Mouse (Mus musculus): ENCODE results near the gene Syne2.

The Syne2 gene

DNA sequence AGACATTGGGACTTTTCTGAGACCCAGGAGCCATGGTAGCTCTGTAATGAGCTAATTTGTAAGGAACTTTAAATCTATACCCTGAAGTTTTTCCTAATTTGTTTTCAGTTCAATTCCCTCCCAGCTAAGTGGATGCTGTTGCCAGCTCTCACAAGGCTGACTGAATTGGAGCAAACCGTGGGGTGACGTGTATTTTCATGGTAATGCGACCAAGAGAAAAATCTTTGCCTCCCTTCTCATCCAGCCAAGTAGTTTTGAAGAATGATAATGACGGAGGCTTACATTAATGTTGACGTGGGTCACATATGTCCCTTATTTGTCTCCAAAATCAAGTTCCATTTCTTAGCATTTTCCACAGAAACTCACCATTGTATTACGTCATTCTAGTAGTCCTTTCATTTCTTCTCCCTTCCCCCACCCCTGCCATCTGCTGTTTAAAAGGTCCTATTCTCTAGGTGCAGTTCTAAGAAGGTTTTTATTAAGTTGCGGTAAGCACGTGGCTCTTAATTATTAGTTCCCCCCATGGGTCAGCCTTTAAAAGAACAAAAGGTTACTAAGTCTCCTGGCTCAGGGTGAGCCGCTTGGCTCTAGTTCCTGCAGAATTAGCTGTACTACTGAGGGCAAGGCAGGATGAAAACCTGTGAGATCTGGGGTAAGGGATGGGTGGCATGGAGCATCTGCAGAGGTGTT is 55.8 kb downstream of the Syne2 start:
- peak; percentile 39 for DNase-seq

DNA sequence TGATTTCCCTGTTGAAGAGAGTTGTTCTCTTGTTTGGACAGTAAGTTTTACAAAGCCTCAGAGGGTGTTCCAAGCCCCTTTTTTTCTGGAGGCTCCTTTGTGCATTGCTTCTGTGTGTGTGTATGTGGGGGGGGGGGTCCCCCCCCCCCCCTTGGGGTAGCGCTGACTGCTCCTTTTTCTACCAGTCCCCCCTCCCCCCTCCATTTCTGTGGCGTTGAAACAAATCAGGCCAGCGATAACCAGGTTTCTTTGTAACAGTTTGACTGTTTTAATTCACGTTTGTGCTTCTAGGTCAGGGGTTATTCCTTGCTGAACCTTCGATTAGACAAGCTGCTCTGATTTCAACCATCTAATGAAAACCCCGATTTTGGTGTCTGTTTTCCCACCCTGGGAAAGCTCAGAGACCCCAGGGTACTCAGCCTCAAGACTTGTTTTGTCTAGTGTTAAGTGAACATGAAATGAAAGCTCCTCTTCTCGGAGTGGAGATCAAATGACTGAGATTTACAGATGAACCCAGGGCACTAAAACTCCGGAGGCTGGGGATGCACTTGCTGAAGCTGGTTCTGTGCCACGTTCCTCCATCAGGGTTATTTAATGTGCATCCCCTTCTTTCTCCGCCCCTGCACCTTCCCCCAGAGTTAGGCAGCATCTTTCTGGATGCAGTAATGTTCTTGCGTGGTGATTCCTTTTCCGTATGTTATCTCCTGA is 56.5 kb downstream of the Syne2 start:
- DNase-seq, result no peak

DNA sequence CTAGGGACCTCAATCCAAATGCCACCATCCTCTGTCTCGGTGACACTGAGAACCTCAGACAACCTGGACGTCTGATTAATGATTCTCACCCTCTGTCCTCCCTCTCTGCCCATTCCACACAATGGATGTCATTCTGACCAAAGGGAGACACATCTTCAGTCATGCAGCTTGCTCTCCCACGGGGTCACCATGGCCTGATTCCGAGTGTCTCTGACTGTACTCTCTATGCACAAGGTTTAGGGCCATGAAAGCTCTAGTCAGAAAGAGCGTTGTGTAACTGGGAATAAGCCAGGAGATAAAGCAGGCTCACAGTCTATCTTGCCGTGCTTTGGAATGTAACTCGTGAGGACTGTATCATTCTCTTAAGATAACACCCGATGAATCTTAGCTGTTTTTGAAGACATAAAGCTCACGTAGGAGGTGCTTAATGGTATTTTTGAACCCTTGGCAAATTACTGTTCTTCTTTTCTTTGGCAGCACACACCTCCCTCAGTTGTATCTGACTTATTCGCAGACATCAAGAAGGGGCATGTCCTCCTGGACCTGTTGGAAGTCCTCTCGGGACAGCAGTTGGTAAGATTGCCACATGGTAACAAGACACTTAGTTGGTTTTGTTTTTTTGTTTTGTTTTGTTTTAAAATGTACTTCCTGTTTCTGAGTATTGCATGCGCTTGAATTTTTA is 61.8 kb downstream of the Syne2 start:
- no peak for DNase-seq

DNA sequence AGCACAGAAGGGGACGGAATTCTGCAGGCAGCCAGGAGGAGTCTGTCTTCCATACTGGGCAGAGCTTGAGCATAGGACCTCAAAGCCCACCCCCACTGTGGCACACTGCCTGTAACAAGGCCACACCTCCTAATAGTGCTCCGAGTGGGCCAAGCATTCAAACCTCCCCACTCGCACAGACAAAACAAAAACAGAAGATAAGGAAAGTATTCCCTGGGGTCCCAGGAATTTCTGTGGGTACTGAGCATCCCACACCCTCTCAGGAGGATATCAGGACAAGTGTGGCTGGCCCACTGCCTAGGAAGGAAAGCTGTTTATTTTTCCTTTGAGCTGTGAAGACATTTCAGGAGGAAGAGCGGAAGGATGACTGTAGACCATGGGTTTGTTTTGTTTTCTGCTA is 63.6 kb downstream of the Syne2 start:
- DNase-seq, result no peak

DNA sequence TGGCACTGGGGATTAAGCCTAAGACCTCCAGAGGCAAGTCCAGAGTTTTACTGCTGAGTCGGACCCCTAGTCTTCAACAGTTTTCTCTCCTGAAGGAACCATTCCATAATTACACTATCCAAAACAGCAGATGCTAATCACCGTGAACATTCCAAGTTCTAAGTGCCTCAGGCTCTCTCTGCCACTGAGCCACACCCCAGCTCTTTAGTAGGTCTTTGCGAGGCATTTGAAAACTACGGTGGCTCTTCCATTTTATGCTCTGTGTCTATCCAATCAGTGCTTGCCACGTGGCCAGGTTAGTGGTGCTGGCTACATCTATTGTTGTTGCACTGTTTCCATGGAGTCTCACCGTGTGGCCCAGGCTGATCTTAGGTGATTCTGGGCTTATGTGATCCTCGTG is 68.2 kb downstream of the Syne2 start:
- DNase-seq, result no peak

DNA sequence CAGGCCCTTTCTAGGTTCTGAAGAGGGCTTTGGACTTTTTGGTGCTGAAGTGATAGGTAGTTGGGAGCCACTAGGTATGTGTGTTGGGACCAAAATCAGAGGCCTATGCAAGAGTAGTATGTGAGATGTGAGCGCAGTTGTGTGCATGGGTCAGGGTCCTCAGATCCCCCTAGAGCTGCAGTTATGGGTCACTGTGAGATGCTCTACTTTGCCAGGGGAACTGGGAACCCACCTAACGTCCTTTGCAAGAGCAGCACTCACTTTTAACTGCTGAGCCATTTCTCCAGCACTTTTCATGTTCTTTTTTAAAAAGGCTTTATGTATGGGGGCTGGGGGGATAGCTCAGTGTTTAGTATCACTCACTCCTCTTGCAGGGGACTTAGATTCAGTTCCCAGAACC is 69.0 kb downstream of the Syne2 start:
- no peak for DNase-seq

DNA sequence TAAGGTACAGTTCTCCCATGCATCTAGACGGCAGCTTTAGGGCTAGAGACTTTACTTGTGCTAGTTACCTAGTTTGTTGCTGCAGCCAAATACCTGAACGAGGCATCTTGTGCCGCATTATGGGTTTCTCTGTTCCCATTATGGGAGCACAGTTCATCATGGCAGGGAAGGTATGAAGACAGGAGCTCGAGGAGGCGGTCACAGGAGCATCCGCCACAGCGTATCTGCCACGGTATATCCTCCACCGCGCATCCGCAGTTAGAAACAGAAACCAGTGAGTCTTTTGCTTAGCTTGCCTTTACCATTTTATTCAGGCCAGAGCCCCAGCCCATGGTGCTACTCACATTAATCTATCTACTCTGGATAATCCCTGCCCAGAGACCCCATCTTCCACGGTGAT is 70.8 kb downstream of the Syne2 start:
- no peak for DNase-seq

DNA sequence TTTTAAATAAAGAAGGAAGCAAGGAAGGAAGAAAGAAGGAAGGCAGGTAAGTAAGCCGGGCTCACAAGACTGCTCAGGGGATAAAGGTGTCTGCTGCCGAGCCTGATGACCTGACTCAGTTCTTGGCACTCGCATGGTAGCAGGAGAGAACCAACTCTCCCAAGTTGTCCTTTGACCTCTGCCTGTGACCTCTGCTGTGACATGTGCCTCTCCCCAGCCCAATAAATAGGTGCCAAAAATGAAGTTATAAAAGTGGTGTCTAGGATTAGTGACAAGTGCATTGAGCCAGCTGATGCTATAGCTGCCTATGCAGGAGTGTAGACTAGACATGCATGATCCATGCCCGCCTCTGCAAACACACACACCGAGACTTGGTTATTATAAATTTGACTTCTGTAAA is 73.3 kb downstream of the Syne2 start:
- no peak for DNase-seq

DNA sequence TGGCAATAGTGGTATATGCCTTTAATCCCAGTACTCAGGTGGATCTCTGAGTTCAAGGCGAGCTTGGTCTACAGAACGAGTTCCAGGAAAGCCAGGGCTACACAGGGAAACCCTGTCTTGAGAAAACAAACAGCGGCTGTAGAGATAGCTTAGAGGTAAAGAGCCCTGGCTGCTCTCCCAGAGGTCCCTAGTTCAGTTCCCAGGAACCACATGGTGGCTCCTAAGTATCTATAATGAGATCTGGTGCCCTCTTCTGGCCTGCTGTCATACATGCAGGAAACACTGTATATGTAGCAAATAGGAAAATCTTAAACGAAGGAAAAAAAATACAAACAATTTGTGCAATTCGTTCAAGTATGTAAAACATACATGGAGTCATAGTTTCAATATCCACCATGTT is 75.5 kb downstream of the Syne2 start:
- DNase-seq, result no peak

DNA sequence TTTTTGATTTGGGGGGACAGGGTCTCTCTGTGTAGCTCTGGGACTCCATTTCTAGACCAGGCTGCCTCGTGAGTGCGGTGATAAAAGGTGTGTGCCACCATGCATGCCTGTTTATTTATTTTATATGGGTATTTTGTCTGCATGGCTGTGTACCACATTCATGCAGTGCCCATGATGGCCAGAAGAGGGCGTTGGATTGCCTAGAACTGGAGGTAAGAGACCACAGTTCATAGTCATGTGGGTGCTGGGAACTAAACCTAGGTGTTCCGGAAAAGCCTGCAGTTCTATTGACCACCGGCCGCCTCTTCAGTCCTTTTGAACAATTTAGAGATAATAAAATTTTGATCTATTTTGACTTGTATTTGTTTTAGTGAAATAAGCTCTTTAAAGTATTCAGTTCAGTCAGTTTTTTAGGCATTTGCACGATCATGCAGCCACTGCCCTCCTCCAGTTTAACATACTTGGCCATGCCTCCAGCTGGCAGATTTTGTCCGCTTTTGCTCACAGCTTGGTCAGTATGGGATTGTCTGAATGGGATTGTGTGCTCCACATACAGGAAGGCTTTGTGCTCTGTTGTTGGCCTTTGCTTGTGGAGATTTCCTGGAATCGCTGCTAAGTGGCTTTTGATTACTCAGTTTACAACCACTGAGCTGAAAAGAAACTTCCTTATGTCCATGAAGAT is 76.5 kb downstream of the Syne2 start:
- no peak for DNase-seq

DNA sequence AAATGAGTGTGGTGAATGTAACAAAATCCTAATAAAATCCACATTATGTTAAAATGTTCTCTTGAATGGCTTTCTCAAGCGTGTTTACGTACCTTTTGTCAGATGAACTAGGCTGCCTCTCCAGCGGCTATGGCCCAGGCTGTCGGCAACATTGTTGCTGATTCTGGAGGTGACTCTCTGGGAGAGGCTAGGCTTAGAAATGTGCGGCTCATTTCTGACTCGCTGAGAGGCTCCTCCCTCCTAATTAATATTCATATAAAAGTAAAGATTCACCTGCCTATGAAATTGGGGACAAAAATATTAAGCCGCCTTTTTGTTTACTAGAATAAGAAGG is 77.0 kb downstream of the Syne2 start:
- no peak for DNase-seq

DNA sequence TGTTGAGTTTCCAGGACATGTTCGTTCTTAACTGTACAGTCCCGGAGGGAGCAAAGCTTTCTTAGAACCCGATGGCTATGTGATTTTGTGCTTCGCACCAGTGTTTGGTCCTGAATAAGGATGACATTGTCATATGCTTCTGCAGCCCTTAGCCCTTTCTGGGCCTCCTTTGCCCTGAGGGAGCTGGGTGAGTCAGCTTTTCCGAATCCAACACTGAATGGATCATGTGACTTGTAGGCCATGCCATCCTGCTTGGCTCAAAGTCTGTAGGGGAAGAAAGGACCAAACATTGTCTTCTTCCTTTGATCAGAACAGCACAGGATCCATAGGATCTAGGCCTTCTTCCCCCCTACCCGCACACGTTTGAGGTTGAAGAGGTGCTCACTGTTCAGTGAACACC is 79.9 kb downstream of the Syne2 start:
- no peak for DNase-seq

DNA sequence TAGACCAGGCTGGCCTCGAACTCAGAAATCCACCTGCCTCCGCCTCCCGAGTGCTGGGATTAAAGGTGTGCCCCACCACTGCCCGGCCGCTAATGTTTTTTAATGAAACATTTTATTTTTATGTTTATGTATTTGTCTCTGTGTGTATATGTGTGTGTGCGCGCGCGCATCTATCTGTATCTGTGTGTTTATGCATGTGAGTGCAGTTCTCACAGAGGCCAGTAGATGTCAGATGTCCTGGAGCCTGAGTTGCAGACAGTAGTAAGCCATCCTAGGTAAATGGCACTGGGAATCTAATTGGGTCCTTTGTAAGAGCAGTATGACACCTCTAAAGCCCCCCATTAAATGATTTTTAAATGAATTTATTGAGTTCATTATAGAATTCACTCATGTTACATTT is 83.8 kb downstream of the Syne2 start:
- DNase-seq, result no peak

DNA sequence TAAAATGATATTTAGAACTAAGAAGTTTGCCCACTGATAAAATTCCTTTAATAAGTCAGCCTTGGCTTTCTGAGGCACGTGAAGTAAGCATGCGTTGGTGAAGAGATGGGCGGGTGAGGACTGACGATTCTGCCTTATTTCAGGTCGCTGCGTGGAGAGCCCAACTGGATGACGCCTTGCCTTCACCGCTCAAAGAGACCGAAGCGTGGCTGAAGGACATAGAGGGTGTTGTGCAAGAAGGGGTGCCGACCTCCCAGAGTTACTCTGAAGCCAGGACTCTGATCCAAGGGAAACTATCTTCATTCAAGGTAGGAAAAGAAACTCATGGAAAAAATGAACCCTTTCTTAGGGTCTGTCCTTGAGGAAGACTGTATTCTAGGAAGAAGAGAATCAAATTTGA is 86.1 kb downstream of the Syne2 start:
- DNase-seq, result no peak

DNA sequence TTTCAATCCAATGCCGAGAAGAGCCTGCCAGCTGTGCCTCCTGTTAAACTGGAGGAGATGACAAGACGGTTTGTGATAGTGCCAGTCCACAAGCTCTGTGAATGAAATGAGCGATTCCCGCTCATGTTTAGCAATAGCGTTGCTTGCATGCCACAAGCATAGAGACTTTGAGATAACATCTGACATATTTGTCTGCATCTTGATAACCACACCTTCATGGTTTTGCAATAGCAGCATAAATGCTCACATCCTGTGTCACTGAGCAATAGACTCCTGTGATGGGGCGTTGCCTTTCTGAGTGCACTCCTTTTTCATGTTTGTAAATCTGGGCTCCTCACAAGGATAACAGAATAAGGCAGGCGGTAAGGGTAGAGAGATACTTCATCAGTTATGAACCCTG is 87.4 kb downstream of the Syne2 start:
- no peak for DNase-seq

DNA sequence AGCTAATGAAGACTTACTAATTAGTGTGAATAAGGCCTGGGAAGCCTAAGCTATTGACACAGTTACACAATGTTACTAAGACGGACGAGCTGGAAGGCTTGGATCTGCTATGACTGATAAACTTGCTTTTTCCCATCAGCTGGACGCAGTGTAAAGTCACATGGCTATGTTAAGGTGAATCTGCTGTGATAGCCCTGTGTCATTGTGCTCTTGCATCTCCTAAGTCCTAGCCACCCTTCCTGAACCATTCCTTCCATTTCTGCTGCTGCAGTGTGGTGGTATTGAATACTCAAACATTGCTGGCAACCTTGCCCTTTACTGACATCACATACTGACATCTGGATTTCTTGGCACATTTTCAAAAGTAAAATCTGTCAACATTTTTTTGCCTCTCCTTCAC is 90.5 kb downstream of the Syne2 start:
- DNase-seq, result no peak

DNA sequence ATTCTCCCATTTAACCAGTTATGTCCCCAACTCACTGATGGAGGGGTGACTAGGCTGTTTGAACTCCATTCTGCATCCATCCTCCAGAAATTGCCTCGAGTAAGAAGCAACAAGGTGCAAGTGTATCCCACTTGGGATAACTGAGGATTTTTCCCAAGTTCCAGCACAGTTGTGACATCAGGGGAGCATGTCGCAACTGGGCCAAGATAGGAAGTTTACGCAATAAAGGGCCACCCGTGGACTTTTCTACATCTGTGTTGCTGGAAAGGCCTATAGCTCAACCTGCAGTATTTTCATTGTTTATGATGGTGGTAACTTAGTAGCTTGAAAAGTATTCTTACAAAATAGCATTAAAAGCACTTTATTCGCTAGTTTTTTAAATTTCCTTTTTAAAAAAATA is 97.8 kb downstream of the Syne2 start:
- no peak for DNase-seq

DNA sequence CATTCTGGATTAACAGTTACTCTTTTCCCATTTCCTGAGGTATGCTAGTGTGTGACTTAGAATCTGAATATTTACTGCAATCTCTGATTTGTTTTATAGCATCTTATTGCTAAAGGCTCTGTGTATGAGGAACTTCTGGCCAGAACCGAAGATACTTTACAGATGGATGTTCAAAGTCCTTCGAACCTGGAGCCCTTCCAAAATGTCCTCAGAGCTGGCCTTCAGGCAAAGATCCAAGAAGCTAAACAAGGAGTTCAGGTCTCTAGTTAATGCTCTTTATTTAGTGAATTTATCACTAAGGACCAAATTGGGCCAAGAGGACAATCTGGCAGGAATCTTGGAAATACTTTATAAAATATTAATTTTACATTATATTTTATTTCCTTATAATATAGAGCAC is 100.5 kb downstream of the Syne2 start:
- no peak for DNase-seq

DNA sequence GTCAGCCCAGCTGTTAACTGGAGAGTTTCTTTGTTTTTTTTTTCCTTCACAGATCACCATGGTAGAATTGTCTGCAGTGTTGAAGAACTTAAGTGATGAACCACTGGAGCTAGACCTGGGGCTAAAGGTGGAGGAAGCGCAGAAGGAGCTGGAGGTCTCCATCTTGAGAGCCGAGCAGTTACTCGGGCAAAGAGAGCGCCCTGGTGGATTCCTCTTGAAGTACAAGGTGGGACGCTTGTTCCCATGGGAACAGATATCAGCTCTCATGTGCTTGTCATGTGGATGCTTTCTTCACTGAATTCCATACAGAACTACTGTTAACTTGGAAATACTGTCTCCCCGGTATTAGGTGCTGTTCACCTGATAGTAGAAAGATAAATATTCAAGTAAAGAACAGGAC is 101.0 kb downstream of the Syne2 start:
- DNase-seq, result peak; percentile 7

DNA sequence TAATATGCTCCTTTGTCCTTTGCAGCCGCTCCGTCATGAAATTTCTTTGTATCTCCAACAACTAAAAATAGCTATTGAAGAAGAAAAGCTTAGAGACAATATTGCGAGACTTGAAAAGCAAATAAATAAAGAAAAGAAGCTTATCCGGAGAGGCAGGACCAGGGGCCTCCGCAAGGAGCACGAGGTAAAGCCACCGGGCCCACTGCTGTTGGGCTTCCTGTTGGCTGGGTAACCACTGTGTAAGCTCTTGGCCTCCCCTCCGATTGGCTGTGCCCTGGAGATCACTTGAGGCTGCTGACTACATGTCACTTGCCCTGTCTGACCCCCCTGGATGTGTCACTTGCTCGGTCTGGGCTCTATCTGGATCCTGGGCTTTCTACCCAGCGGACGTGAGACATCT is 105.0 kb downstream of the Syne2 start:
- DNase-seq, result no peak

DNA sequence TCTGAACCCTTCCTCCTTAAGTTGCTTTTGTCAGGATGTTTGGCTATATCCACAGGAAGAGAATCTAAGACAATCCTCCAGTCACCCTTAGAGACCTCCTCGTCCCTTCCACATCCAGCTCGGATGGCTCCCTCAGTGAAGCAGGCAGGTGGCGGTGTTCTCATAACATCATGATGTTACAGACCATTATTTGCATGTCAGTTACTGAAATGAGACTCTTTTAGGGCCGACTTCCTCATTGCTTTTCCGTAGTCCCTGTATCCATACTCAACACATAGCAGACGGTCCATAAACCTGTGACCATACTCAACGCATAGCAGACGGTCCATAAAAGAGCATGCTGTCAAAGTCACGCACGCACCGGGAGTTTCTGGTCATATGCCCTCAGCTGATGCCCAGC is 106.9 kb downstream of the Syne2 start:
- no peak for DNase-seq

DNA sequence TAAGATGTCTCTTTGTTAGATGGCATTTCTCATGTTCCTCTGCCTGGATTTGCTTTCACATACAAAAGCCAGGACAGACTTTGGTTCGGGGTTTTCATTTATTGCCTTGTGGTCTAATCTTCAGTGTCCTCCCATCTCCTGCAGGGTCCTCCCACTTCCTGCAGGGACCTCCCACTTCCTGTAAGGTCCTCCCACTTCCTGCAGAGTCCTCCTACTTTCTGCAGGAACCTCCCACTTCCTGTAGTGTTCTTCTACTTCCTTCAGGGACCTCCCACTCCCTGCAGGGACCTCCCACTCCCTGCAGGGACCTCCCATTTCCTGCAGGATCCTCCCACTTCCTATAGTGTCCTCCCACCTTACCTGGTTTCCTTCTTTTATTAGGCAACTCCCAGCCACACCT is 109.7 kb downstream of the Syne2 start:
- no peak for DNase-seq

DNA sequence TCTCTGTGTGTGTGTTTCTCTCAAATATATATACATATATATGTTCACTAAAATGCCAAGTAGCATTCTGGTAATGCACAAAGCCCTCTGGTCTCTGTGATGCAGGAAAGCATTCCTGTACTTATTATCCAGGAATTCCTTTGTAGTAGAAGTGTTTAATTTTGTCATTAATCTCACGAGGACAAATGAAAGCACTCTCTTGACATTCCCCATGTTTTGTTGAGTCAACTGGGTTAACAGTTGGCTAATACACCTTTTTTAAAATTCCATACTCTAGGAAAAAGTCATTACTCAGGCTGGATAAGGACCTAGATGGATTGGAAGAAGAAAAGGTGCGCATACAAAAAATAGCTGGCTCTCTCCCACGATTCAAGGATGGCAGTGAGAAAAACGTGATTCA is 115.6 kb downstream of the Syne2 start:
- DNase-seq, result no peak

DNA sequence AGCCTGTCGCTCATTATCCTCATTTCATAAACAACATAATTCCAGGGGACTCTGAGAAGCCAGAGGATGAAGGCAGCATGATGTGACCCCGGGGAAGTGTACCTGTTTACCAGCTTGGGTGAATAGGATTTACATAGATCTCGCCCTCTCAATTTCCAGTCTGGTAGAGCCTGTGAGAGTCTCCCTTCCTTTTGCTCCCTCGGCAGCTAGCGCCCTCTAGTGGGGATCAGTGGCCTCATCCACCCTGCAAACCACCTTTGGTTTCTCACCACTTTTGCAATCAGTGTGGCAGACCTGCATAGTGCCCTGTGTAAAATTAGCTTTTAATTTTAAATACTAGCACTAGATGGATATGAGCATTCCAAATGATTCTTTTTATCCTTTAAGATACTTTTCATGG is 133.4 kb downstream of the Syne2 start:
- DNase-seq, result peak; percentile 38
